Mouse (Mus musculus): ENCODE data around the gene Taf5. TPM values are rescaled to one million over a fixed set of nuclear protein-coding genes. Genes with fewer than 3 reads are reported as not detected.

Taf5 gene
- total RNA-seq (2021) = 1 to 10 TPM; 2.7 to 2.9 TPM
- polyA plus RNA-seq (2012; rRNA removed) = 1.5 and 2.2 TPM in 2 replicates
- long read RNA-seq, transcript Taf5-201 (11 exons, 3,260 nt) = major isoform, 6 of 6 reads
- long read RNA-seq, partial matches to known transcripts = 0 of 6 reads
- long read RNA-seq, other reads (novel, unspliced or antisense) = 0 of 6 reads

DNA sequence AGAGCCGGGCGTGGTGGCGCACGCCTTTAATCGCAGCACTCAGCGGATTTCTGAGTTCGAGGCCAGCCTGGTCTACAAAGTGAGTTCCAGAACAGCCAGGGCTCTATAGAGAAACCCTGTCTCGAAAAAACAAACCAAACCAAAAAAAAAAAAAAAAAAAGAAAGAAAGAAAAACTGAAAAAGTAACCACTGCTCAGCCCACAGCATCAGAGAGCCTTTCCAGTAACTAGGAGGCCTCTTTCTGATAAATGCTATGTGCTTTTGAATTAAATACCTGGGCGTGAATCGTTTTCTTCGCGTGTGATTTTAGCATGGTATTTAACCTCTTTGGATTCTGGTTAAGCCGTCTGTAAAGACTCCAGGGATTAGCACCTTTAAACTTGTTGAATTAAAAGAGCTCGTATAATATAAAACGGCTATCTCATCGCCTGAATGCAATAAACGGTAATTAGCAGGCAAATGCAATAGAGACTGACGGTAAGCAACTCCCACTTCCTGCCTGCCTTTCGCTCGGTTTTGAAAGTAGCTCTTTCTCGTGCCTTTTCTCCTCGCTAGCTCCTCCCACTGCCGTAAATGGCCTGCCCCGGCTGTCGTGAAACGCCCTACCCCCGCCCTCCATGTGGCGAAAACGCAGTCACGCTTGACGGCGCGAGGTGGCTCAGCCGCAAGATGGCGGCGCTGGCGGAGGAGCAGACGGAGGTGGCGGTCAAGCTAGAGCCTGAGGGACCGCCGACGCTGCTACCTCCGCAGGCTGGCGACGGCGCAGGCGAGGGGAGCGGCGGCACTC is at the start of gene Taf5:
TSS of gene Taf5 (plus strand) at position 651 of the 787 bp plus-strand sequence.
- Histone ChIP-seq H3K79me2 (replicated peaks; ENCODE audit: control insufficient read depth, insufficient read depth, low read length) (no peaks in the 10 kb centered on the region), H3K9ac (ENCODE audit: low read depth, low read length) (peak within 1 kb of the TSS; percentile 98), H3K4me3 (peak within 1 kb of the TSS; percentile 82), H3K27ac (peak within 1 kb of the TSS; percentile 87), H3K36me3 (ENCODE audit: control insufficient read depth, insufficient read depth, low read length) (no peaks in the 10 kb centered on the region; the same call in 1 of the 2 replicates), H3K27me3 (ENCODE audit: control insufficient read depth, insufficient read depth, low read length) (no peaks in the 10 kb centered on the region), H3K4me1 (ENCODE audit: control insufficient read depth, insufficient read depth, low read length) (0 out of 2 replicates have a peak, but pooled peaks cover 2% of the 10 kb centered on the region)
- peak; percentile 97 to 98 for DNase-seq
- 11% methylated on average over 47 of the region's 49 CpGs for WGBS
- TF ChIP-seq CTCF (IDR thresholded peaks at IDR 0.05) (no peak), EP300 (IDR thresholded peaks at IDR 0.05; ENCODE audit: insufficient read depth, low read depth, low read length) (peak; percentile 40; the same call in 1 of the 2 replicates), POLR2A (IDR thresholded peaks at IDR 0.05; ENCODE audit: insufficient read depth, low read depth, low read length) (peak; percentile 93)
- intact Hi-C loops (cut with DNase I) = no loop called here

DNA sequence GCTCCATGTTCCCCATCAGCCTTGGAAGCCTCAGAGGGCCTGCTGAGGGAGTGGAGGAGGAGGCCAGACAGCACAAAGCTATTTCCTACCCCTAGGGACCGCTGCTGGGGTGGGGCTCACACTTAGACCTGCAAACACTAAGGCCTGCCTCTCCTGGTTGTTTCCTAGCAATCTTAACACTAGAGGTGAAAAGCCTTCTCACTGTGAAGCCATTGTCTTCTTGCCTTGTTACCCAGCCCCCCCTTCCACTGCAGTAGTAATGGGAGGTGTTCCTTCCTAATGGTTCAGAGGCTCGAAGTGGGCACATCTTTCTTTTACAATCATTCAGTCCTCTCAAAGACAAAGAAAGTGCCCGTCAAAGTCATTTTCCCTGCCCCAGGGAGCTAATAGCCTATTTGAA is 49.7 kb upstream of the Taf5 start:
- TF ChIP-seq EP300 (IDR thresholded peaks at IDR 0.05; ENCODE audit: insufficient read depth, low read depth, low read length) (no peak), CTCF (IDR thresholded peaks at IDR 0.05) (no peak), POLR2A (IDR thresholded peaks at IDR 0.05; ENCODE audit: insufficient read depth, low read depth, low read length) (no peak)
- no peak for DNase-seq
- Histone ChIP-seq H3K4me1 (ENCODE audit: control insufficient read depth, insufficient read depth, low read length) (no peaks in the 10 kb centered on the region; the same call in 1 of the 2 replicates), H3K36me3 (ENCODE audit: control insufficient read depth, insufficient read depth, low read length) (no peaks in the 10 kb centered on the region), H3K9ac (ENCODE audit: low read depth, low read length) (no peak overlapping the region), H3K27me3 (ENCODE audit: control insufficient read depth, insufficient read depth, low read length) (peaks cover 20% of the 10 kb centered on the region), H3K79me2 (replicated peaks; ENCODE audit: control insufficient read depth, insufficient read depth, low read length) (no peaks in the 10 kb centered on the region), H3K27ac (no peak overlapping the region), H3K4me3 (no peak overlapping the region)
- WGBS = 14% methylated on average over 3 of the region's 3 CpGs
- intact Hi-C loops (cut with DNase I) = no loop called here

DNA sequence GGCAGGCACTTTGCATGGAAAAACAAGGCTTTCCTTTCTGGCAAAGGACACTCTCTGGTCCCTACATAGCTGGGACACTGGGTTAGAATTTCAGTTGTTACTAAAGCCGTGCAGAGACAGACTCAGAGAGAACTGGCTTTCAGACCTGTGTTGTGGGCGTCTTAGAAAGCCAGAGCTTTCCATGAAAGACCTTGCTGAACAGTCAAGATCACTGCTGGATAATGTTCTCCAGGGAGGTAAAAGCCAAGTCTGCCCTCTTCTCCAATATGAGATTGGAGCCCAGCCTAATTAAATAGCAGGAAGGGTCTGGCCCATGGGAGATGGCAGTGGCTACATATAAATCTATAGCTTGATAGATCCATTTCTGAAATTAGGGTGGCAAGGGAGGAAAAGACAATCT is 49.2 kb upstream of the Taf5 start:
- Histone ChIP-seq H3K27me3 (ENCODE audit: control insufficient read depth, insufficient read depth, low read length) (peaks cover 20% of the 10 kb centered on the region), H3K36me3 (ENCODE audit: control insufficient read depth, insufficient read depth, low read length) (no peaks in the 10 kb centered on the region), H3K4me1 (ENCODE audit: control insufficient read depth, insufficient read depth, low read length) (no peaks in the 10 kb centered on the region; the same call in 1 of the 2 replicates), H3K27ac (no peak overlapping the region), H3K9ac (ENCODE audit: low read depth, low read length) (no peak overlapping the region), H3K4me3 (no peak overlapping the region), H3K79me2 (replicated peaks; ENCODE audit: control insufficient read depth, insufficient read depth, low read length) (no peaks in the 10 kb centered on the region)
- DNase-seq = no peak
- 38% methylated on average over 2 of the region's 2 CpGs for WGBS
- intact Hi-C loops (cut with DNase I) = no loop called here
- TF ChIP-seq CTCF (IDR thresholded peaks at IDR 0.05) = no peak
- no peak for TF ChIP-seq EP300 (IDR thresholded peaks at IDR 0.05; ENCODE audit: insufficient read depth, low read depth, low read length)
- TF ChIP-seq POLR2A (IDR thresholded peaks at IDR 0.05; ENCODE audit: insufficient read depth, low read depth, low read length) = no peak

DNA sequence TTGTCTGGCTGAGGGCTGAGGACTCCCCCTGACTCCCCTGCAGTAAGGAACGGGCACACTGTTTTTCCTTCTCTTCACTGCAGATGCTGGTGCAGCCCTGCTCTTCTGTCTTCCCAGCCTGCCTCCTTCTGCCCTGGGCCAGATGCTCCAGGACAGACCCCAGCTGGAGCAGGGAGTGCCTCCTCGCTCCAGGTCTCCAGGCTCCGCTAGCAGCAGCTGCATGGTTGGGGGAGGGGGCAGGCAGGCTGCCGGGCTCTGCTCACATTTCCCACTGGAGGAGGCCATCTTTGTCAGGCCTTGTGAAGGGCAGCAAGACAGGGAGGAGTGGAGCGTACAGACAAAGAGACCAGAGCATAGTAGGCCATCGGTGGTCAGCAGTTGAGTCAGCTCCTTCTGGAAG is 48.2 kb upstream of the Taf5 start:
- intact Hi-C loops (cut with DNase I) = no loop called here
- Histone ChIP-seq H3K79me2 (replicated peaks; ENCODE audit: control insufficient read depth, insufficient read depth, low read length) (no peaks in the 10 kb centered on the region), H3K9ac (ENCODE audit: low read depth, low read length) (no peak overlapping the region), H3K36me3 (ENCODE audit: control insufficient read depth, insufficient read depth, low read length) (no peaks in the 10 kb centered on the region), H3K4me3 (no peak overlapping the region), H3K27me3 (ENCODE audit: control insufficient read depth, insufficient read depth, low read length) (peaks cover 15% of the 10 kb centered on the region), H3K27ac (no peak overlapping the region), H3K4me1 (ENCODE audit: control insufficient read depth, insufficient read depth, low read length) (no peaks in the 10 kb centered on the region; the same call in 1 of the 2 replicates)
- WGBS = 27% methylated on average over 6 of the region's 6 CpGs
- no peak for TF ChIP-seq POLR2A (IDR thresholded peaks at IDR 0.05; ENCODE audit: insufficient read depth, low read depth, low read length)
- TF ChIP-seq CTCF (IDR thresholded peaks at IDR 0.05) = no peak
- TF ChIP-seq EP300 (IDR thresholded peaks at IDR 0.05; ENCODE audit: insufficient read depth, low read depth, low read length) = no peak
- DNase-seq = no peak

DNA sequence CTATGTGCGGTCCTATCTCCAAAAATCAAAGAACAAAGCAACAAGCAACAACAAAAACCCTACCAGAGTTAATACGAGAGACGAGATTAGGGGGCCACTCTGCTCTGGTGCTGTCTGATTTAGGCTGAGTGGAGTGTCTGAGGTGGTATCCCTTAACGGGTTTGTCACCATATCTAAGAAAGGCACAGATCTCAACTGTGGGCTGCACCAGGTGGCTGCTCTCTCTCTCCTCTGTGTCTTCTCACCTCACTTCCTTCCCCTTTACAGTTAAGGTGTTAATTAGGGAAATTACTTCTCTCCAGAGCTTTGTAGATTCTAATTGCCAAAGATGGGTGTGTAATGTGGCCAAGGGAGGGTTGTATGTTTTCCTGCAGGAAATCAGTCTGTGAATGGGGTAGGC is 44.8 kb upstream of the Taf5 start:
- Histone ChIP-seq H3K27ac (no peak overlapping the region), H3K9ac (ENCODE audit: low read depth, low read length) (no peak overlapping the region), H3K4me3 (no peak overlapping the region), H3K36me3 (ENCODE audit: control insufficient read depth, insufficient read depth, low read length) (no peaks in the 10 kb centered on the region), H3K27me3 (ENCODE audit: control insufficient read depth, insufficient read depth, low read length) (no peaks in the 10 kb centered on the region), H3K4me1 (ENCODE audit: control insufficient read depth, insufficient read depth, low read length) (no peaks in the 10 kb centered on the region), H3K79me2 (replicated peaks; ENCODE audit: control insufficient read depth, insufficient read depth, low read length) (no peaks in the 10 kb centered on the region)
- intact Hi-C loops (cut with DNase I) = no loop called here
- no peak for TF ChIP-seq CTCF (IDR thresholded peaks at IDR 0.05)
- no peak for TF ChIP-seq POLR2A (IDR thresholded peaks at IDR 0.05; ENCODE audit: insufficient read depth, low read depth, low read length)
- no peak for TF ChIP-seq EP300 (IDR thresholded peaks at IDR 0.05; ENCODE audit: insufficient read depth, low read depth, low read length)
- WGBS = 74% methylated on average over 4 of the region's 4 CpGs
- DNase-seq = no peak

DNA sequence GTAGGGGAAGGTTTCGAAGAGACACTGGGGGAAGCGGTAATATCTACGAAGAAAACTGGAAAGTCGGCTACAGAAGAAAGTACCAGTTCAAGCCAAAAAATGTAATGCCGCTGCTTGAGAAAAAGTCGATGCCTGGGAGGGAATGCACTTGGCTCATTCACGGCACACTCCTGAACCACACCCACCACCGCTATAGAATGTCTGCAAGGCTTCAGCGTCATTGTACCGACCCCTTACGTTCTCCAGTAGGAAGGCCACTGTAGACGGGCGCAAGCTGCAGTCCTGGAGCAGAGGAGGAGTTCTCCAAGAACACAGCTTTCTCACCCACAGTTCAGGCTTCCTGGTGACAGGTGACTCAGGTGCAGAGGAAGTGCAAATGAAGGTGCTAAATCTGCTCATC is 44.0 kb upstream of the Taf5 start:
- no peak overlapping the region for H3K27ac ChIP-seq
- no peak overlapping the region for H3K9ac ChIP-seq (ENCODE audit: low read depth, low read length)
- WGBS = 77% methylated on average over 13 of the region's 13 CpGs
- H3K4me3 ChIP-seq = no peak overlapping the region
- DNase-seq = no peak
- no peaks in the 10 kb centered on the region for H3K27me3 ChIP-seq (ENCODE audit: control insufficient read depth, insufficient read depth, low read length)
- no peaks in the 10 kb centered on the region for H3K4me1 ChIP-seq (ENCODE audit: control insufficient read depth, insufficient read depth, low read length)
- intact Hi-C loops (cut with DNase I) = no loop called here
- no peaks in the 10 kb centered on the region for H3K79me2 ChIP-seq (replicated peaks; ENCODE audit: control insufficient read depth, insufficient read depth, low read length)
- no peaks in the 10 kb centered on the region for H3K36me3 ChIP-seq (ENCODE audit: control insufficient read depth, insufficient read depth, low read length)
- TF ChIP-seq CTCF (IDR thresholded peaks at IDR 0.05) = no peak
- no peak for TF ChIP-seq POLR2A (IDR thresholded peaks at IDR 0.05; ENCODE audit: insufficient read depth, low read depth, low read length)
- no peak for TF ChIP-seq EP300 (IDR thresholded peaks at IDR 0.05; ENCODE audit: insufficient read depth, low read depth, low read length)
